Mouse (Mus musculus) myocyte (in vitro differentiated cells): ENCODE results near the gene Fam167b.

ENCODE experiments used
- CEBPB ChIP-seq: IDR thresholded peaks from 2 replicates; pipeline ENCODE4 v1.6.1; 2011; ENCODE audit warnings: mild to moderate bottlenecking, moderate library complexity; ENCODE audit not compliant: poor library complexity, insufficient read depth, severe bottlenecking
- E2F4 ChIP-seq: IDR thresholded peaks from one replicate; pipeline ENCODE4 v1.6.1; 2011; ENCODE audit warnings: mild to moderate bottlenecking, control low read depth, moderate library complexity; ENCODE audit not compliant: insufficient read depth
- MAX ChIP-seq: IDR thresholded peaks from one replicate; pipeline ENCODE4 v1.6.1; 2011; ENCODE audit warnings: low read depth, mild to moderate bottlenecking, control low read depth
- MYOD1 ChIP-seq, 3 experiments: IDR thresholded peaks; one replicate each; pipeline ENCODE4 v1.6.1; 2011; ENCODE audit warnings: control low read depth in 2 of 3, low read depth in 2 of 3, mild to moderate bottlenecking in 2 of 3, moderate library complexity in 1 of 3; ENCODE audit not compliant: insufficient read length in 2 of 3, control insufficient read depth in 1 of 3
- MYOG ChIP-seq, 3 experiments: IDR thresholded peaks; one replicate each; pipeline ENCODE4 v1.6.1; 2011; ENCODE audit warnings: control low read depth in 2 of 3, low read depth in 2 of 3, mild to moderate bottlenecking in 2 of 3; ENCODE audit not compliant: insufficient read length in 2 of 3, control insufficient read depth in 1 of 3, insufficient read depth in 1 of 3
- POLR2A ChIP-seq: IDR thresholded peaks from one replicate; pipeline ENCODE4 v1.6.1; 2011; ENCODE audit warnings: low read depth, mild to moderate bottlenecking, control low read depth, moderate library complexity; ENCODE audit not compliant: insufficient read length
- POLR2AphosphoS2 ChIP-seq: IDR thresholded peaks from one replicate; pipeline ENCODE4 v1.6.1; 2011; ENCODE audit warnings: low read depth, control low read depth; ENCODE audit not compliant: insufficient read length
- REST ChIP-seq: IDR thresholded peaks from one replicate; pipeline ENCODE4 v1.6.1; 2011; ENCODE audit warnings: mild to moderate bottlenecking, control low read depth, moderate library complexity; ENCODE audit not compliant: insufficient read depth, insufficient read length
- SRF ChIP-seq: IDR thresholded peaks from one replicate; pipeline ENCODE4 v1.6.1; 2011; ENCODE audit warnings: low read depth; ENCODE audit not compliant: control insufficient read depth, insufficient read length
- TCF12 ChIP-seq: IDR thresholded peaks from one replicate; pipeline ENCODE4 v1.6.1; 2011; ENCODE audit warnings: mild to moderate bottlenecking, control low read depth; ENCODE audit not compliant: poor library complexity, insufficient read depth, severe bottlenecking
- TCF3 ChIP-seq: IDR thresholded peaks from one replicate; pipeline ENCODE4 v1.6.1; 2011; ENCODE audit warnings: low read depth, control low read depth; ENCODE audit not compliant: insufficient read length
- USF1 ChIP-seq: IDR thresholded peaks from one replicate; pipeline ENCODE4 v1.6.1; 2011; ENCODE audit warnings: low read depth, mild to moderate bottlenecking, control low read depth, moderate library complexity

DNA sequence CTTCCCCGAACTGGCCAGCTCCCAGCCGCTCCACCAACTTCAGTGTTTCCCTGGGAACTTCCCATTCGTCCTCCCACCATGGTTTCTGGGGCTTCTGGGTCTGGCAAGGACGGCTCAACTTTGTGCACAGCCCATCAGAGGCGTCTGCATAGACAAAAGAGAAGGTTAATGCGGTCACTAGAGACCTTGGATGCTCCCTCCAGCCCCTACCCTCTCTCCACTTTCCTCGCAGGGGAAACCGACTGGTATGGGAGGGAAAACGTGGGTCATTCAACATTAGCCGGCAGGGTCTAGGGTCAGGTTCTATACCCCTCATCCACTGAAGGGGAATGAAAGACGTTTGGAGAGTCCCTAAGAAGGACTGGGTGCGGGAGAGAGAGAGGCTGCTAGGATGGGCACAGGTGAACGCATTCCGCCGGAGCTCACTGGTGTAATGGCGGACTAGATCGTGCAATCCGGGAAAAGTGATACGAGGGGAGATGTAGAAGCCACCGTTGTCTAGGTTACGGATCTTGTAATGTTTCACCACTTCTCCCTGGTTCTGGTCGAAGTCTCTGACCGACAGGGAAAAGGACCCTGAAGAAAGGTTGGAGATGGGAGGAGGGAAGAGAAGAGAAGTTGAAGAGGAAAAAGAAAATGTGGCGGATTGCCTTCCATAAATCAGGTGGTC lies 22.4 kb downstream of the Fam167b start:
- TF ChIP-seq USF1, result no peak
- no peak for TF ChIP-seq POLR2A
- TF ChIP-seq SRF, result no peak
- TF ChIP-seq E2F4, result no peak
- no peak for TF ChIP-seq MAX
- TF ChIP-seq MYOG (IDR thresholded peaks at IDR 0.05; ENCODE audit: control insufficient read depth in 1 of 3, insufficient read depth in 1 of 3, insufficient read length in 2 of 3, low read depth in 2 of 3), result no peak
- no peak for TF ChIP-seq TCF12
- TF ChIP-seq TCF3, result no peak
- TF ChIP-seq MYOD1 (IDR thresholded peaks at IDR 0.05; ENCODE audit: control insufficient read depth in 1 of 3, insufficient read length in 2 of 3, low read depth in 2 of 3), result no peak
- TF ChIP-seq CEBPB, result 0 out of 2 replicates have a peak, but pooled peaks have one; percentile 22
- TF ChIP-seq POLR2AphosphoS2, result no peak
- TF ChIP-seq REST, result no peak
